Mouse (Mus musculus) kidney, postnatal 4 days (tissue): ENCODE results near the gene Gm4787.
"Not testable (repeated sequence)": the region's sequence is repeated elsewhere in the genome, so short reads cannot be mapped to it uniquely, and the experiment has no call there.

Source experiments
- DNase-seq, 2 experiments: peaks; one replicate each; pipeline ENCODE4 v3.0.0; 2021; ENCODE audit warnings: mixed read lengths in 2 of 2

Gene Gm4787

DNA sequence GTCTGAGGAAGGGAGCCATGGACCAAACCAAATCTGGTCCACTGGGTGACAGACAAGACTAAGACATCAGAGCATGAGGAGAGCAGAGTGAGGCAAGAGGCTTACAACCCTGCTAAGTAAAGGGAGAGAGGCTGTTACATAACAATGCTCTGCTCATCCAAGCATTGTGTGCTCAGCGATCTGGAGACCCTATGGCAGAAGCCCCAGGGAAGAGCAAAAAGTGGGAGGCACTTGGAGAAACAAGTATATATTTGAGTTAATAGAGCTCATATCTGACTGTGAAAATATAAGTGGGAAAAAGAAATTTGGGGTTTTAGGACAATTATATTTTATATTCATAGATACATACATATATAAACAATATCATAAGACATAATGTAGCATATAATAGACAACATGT is at the start of gene Gm4787:
TSS of gene Gm4787 (minus strand) at position 101 of the 400 bp plus-strand sequence.
- DNase-seq, result not testable (repeated sequence)

GRCm38 (mm10) chr12:81421846-81422245 is 42.6 kb upstream of the Gm4787 start, which contains the start of gene Adam4:
Gene Adam4, minus strand, starts transcription at chr12:81421946.
- no peak for DNase-seq

DNA sequence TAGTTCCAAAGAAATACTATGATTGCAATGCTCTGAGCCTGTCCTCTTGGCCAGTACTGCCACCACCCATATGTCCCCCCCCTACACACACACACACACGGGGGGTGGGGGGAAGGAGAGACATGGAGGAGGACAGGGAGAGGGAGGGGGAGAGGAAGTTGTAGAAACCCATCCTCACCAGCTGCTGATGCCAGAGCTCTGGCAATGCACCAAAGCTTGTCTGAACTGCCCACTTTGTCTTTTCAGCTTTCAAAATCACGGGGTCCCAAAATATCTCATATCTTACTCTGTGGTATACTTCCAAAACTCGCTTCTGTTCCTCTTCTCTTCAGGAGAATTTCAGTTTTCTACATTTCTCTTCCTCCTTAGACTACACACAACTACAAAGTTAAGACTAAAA is 33.9 kb upstream of the Gm4787 start:
- DNase-seq, result no peak

DNA sequence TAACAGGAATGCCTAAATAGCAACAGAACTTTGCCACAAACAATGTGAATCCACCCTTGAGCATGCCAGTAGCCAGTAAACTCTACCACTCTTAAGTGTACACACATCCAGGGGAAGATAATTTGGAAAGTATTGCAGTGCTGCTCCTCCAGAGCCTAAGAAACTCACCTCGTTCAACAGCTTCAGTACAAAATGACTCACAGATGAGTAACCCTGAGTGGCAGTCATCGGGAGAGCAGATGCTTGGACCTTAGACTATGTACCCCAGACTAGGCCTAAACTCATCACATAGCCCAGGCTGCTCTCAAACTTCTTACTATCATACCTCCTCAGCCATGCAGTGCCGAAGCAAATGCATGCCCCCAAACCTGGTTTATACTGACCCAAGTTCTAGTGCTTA is 29.7 kb upstream of the Gm4787 start:
- no peak for DNase-seq

- peak; percentile 74 to 76 for DNase-seq
Measured at GRCm38 (mm10) chr12:81402187-81402586, 22.9 kb upstream of the Gm4787 start.

GRCm38 (mm10) chr12:81333841-81334240 is 45.4 kb downstream of the Gm4787 start:
- DNase-seq, result no peak

- peak; percentile 50 for DNase-seq
Measured at GRCm38 (mm10) chr12:81332875-81333421, 46.3 kb downstream of the Gm4787 start, which contains the start of gene Slc8a3. Gene Slc8a3, minus strand, starts transcription at chr12:81333180.

DNA sequence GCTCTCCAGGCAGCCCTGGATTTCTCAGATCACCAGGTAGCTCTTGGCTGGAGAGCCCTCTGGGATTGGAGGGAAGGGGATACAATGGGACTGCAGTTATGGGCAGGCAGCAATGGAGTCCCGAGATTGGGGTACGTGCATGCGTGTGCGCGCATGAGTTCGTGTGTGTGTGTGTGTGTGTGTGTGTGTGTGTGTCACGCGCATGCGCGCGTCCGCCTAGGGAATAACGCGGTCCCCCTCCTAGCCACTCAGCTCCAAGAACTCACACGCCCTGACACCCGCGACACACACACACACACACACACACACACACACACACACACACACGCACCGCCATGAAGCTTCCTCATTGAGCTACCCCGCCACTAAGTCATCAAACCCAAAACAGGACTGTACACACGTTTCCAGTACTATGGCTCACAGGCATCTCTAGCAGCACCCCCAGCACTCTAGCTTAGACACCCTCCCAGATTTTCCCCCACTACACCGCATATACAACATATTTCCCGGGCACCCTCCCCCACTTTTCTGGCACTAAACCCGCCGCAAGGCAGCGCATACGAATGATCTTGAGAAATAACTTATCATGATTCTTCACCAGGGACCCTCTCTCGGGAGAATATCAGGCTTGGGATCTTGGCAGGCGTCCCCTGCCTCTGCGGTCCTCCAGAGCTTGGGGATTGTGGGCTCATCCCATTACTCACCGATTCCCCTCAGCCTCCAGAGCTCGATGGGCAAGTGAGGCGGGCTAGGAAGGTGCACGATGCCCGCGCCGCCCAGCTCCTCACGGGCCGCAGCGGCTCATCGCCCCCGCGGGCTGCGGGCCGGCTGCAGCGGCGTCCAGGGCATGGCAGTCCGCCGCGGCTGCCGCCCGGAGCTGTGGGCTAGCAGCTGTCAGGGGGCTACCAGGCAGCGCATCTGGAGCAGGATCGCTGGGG is 47.1 kb downstream of the Gm4787 start:
- DNase-seq, result peak; percentile 26 to 36

- DNase-seq, result no peak
Measured at GRCm38 (mm10) chr12:81331046-81331638, 48.1 kb downstream of the Gm4787 start.
